15 mouse cellular contexts compared by ENCODE assay signal in genomic region chr3:147532196-147532595, GRCm38 (mm10).
"Had no signal": no experiment of that assay in that cellular context is flagged by ENCODE, and none has a peak within 500 bp of the region (broad histone marks: within the 10 kb centered on the region; RNA-seq: fewer than 3 reads in every experiment).

No protein-coding gene starts in this region.

- DNase-seq: lung, adult 2 months; lung, postnatal 4 days; right cerebral cortex, postnatal 14 days; thymus, adult 2 months; thymus, postnatal 25 days; thymus, postnatal 4 days had no signal

- H3K27ac ChIP-seq: liver, embryonic 14.5 days; lung, embryonic 15.5 days; midbrain, embryonic 10.5 days; midbrain, embryonic 13.5 days; neural tube, embryonic 12.5 days; stomach, embryonic 15.5 days; stomach, postnatal 0 days had no signal

- ATAC-seq: lung, postnatal 0 days; midbrain, embryonic 13.5 days; midbrain, embryonic 16.5 days had no signal

- H3K4me3 ChIP-seq: lung, embryonic 15.5 days; midbrain, embryonic 10.5 days; midbrain, embryonic 13.5 days; neural tube, embryonic 12.5 days; stomach, embryonic 15.5 days had no signal

- H3K4me1 ChIP-seq: lung, embryonic 15.5 days; midbrain, embryonic 10.5 days; midbrain, embryonic 13.5 days; neural tube, embryonic 12.5 days; stomach, embryonic 15.5 days had no signal

- H3K9ac ChIP-seq: liver, embryonic 14.5 days; lung, embryonic 15.5 days; midbrain, embryonic 13.5 days; neural tube, embryonic 12.5 days; stomach, embryonic 15.5 days had no signal

- H3K4me2 ChIP-seq: lung, embryonic 15.5 days; midbrain, embryonic 13.5 days; neural tube, embryonic 12.5 days; stomach, embryonic 15.5 days had no signal

- H3K36me3 ChIP-seq: lung, embryonic 15.5 days; midbrain, embryonic 10.5 days; midbrain, embryonic 13.5 days; neural tube, embryonic 12.5 days; stomach, embryonic 15.5 days had no signal

- H3K9me3 ChIP-seq: lung, embryonic 15.5 days; midbrain, embryonic 10.5 days; midbrain, embryonic 13.5 days; neural tube, embryonic 12.5 days; stomach, embryonic 15.5 days had no signal

- H3K27me3 ChIP-seq: lung, embryonic 15.5 days; midbrain, embryonic 13.5 days; neural tube, embryonic 12.5 days; stomach, embryonic 15.5 days had no signal
